Mouse (Mus musculus) G1E (cell line): ENCODE results near the gene Dhrs11.

Source experiments
- CTCF ChIP-seq: IDR thresholded peaks from 2 replicates; pipeline ENCODE4 v1.5.1; 2012; ENCODE audit warnings: low read depth, low read length, inconsistent platforms, mixed read lengths
- GATA1 ChIP-seq: IDR thresholded peaks from 2 replicates; pipeline ENCODE4 v1.6.1; 2012; ENCODE audit warnings: borderline replicate concordance, low read length, inconsistent platforms, mixed read lengths
- POLR2AphosphoS5 ChIP-seq: IDR thresholded peaks from 2 replicates; pipeline ENCODE4 v1.6.1; 2012; ENCODE audit warnings: low read depth, low read length, inconsistent platforms; ENCODE audit not compliant: insufficient replicate concordance
- TAL1 ChIP-seq: conservative IDR thresholded peaks from 2 replicates; pipeline ENCODE4 v1.6.1; 2012; ENCODE audit warnings: low read depth, low read length, inconsistent platforms, mixed read lengths

GRCm38 (mm10) chr11:84870337-84871043 lies 41.7 kb upstream of the Dhrs11 start, which contains the start of gene Ggnbp2:
- TF ChIP-seq CTCF (no peak), TAL1 (no peak), GATA1 (no peak), POLR2AphosphoS5 (no peak)
